Mouse (Mus musculus) kidney, postnatal 14 days (tissue): ENCODE data around the gene Rex2.
"Not testable (repeated sequence)": the region's sequence is repeated elsewhere in the genome, so short reads cannot be mapped to it uniquely, and the experiment has no call there.

Experiments used
- DNase-seq: peaks from one replicate; pipeline ENCODE4 v3.0.0; 2022; ENCODE audit warnings: mixed read lengths

Gene Rex2

GRCm38 (mm10) chr4:147021550-147021949, at the start of gene Rex2:
Gene Rex2 (plus strand): TSS chr4:147021850.
- DNase-seq: not testable (repeated sequence)

GRCm38 (mm10) chr4:146976581-146976980, 45.1 kb upstream of the Rex2 start:
- DNase-seq: not testable (repeated sequence)

- not testable (repeated sequence) for DNase-seq
Measured at GRCm38 (mm10) chr4:147018400-147018799, 3.2 kb upstream of the Rex2 start.

- DNase-seq: not testable (repeated sequence)
Measured at GRCm38 (mm10) chr4:147026374-147026773, 4.7 kb downstream of the Rex2 start.

GRCm38 (mm10) chr4:147031308-147032036, 9.8 kb downstream of the Rex2 start:
- DNase-seq: not testable (repeated sequence)

- DNase-seq: not testable (repeated sequence)
Measured at GRCm38 (mm10) chr4:147063768-147064167, 42.1 kb downstream of the Rex2 start.

- DNase-seq: not testable (repeated sequence)
Measured at GRCm38 (mm10) chr4:147065861-147066260, 44.2 kb downstream of the Rex2 start.

GRCm38 (mm10) chr4:147066380-147066779, 44.7 kb downstream of the Rex2 start:
- DNase-seq: not testable (repeated sequence)

GRCm38 (mm10) chr4:147095641-147096040, 74.0 kb downstream of the Rex2 start:
- not testable (repeated sequence) for DNase-seq

- not testable (repeated sequence) for DNase-seq
Measured at GRCm38 (mm10) chr4:147101666-147102626, 80.3 kb downstream of the Rex2 start.

- DNase-seq: not testable (repeated sequence)
Measured at GRCm38 (mm10) chr4:147103814-147104213, 82.2 kb downstream of the Rex2 start.
